Mouse (Mus musculus) v-Abl transformed pro-B cells (cell line): ENCODE results near the gene Ric3.
"Not testable (repeated sequence)": the region's sequence is repeated elsewhere in the genome, so short reads cannot be mapped to it uniquely, and the experiment has no call there.

ENCODE experiments used
- in situ Hi-C, 2 experiments: fragments of 400-800 bp; cut with MboI; formaldehyde crosslinking; loops; one replicate each; pipeline ENCODE4 v1.15.1; 2025; ENCODE audit not compliant: unreplicated experiment in 2 of 2

Gene Ric3

DNA sequence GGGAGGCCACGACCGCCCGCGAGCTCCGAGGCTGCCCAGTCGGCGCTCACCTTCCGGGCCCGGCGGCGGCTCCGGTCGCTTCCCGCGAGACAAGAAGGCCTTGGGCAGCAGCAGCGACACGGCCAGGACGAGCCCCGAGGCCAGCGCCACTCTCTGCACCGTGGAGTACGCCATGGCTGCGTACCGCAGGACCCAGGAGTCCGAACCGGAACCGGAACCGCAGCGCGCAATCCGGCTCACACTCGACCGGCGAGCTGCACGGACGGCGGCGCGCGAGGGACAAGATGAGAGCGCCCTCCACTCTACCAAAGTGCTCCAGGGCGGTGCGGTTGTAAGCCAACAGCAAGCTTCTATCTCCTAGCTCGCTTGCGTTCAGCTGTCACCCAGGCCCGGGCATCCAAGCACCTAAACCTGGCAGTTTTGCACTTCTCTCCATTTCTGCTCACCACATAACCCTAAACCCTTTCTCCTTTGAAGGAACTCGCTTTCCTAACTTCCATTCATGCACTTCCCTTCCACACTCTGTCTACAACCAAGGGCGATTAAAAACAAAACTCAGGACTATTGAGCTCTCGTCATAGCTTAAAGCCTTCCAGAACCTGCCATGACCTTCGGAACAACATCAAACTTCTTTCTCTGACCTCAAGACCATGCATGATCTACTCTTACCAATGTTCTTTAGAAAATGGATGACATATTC, at the start of gene Ric3:
TSS of gene Ric3 (minus strand) at position 219 of the 700 bp plus-strand sequence.
- in situ Hi-C loops, result no loop called here

GRCm38 (mm10) chr7:109131565-109131964, 48.4 kb upstream of the Ric3 start:
- in situ Hi-C loops, result loop anchor here (25.0 kb wide), 3 partner anchors 306 to 1506 kb away; partner anchors contain the start of genes Adm (in 1 of the 2) and Stk33 (in 1 of the 2)

GRCm38 (mm10) chr7:109129946-109130686, 47.0 kb upstream of the Ric3 start:
- in situ Hi-C loops, result loop anchor here (25.0 kb wide), 3 partner anchors 307 to 1507 kb away; partner anchors contain the start of genes Adm (in 1 of the 2) and Stk33 (in 1 of the 2)

GRCm38 (mm10) chr7:109129442-109129841, 46.3 kb upstream of the Ric3 start:
- in situ Hi-C loops, result loop anchor here (25.0 kb wide), 3 partner anchors 308 to 1508 kb away; partner anchors contain the start of genes Adm (in 1 of the 2) and Stk33 (in 1 of the 2)

GRCm38 (mm10) chr7:109115929-109116328, 32.8 kb upstream of the Ric3 start:
- in situ Hi-C loops, result no loop called here

GRCm38 (mm10) chr7:109115488-109115887, 32.4 kb upstream of the Ric3 start:
- in situ Hi-C loops, result not testable (repeated sequence)

DNA sequence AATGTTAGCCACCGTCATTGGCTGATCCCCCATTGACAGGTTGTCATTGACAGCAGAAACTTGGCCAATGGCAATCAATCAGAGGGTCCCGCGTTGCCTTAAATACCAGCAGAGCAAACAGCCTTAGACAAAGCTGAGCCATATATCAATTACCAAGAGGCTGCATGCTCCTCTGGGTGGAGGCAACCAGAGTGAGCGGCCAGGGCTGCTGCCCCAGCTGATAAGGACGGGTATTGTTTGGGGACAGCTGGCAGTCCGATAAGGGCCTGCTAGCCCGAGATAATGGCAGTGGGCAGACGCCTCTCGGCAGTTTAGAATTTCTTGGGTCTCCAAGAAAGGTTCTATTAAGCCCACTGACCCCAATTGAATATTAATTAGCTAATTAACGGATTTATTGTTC, 31.8 kb upstream of the Ric3 start:
- in situ Hi-C loops, result no loop called here

GRCm38 (mm10) chr7:109111000-109111399, 27.9 kb upstream of the Ric3 start:
- in situ Hi-C loops, result no loop called here

DNA sequence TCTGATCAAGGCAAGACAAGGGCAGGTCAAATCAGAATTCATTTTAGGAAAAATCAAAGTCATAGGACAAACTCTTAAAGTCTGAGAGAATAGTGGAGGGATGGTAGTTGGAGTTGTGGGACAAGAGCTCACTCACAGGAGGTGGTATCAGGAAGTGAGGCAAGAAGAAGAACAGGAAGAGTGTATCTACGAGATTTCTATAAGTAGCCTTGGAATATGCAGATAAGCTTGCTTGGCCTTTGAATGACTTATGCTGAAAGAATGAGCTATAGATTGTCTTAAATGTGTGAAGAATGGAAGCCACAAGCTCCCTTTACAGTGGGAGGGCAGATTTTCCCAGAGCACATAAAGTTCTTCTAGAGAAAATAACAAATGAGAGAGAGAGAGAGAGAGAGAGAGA, 21.8 kb upstream of the Ric3 start:
- in situ Hi-C loops, result no loop called here

- in situ Hi-C loops, result no loop called here
These were observed 18.0 kb upstream of the Ric3 start for GRCm38 (mm10) chr7:109101167-109101566.

GRCm38 (mm10) chr7:109098145-109099018, 15.3 kb upstream of the Ric3 start:
- in situ Hi-C loops, result no loop called here

GRCm38 (mm10) chr7:109097203-109097602, 14.1 kb upstream of the Ric3 start:
- in situ Hi-C loops, result no loop called here

DNA sequence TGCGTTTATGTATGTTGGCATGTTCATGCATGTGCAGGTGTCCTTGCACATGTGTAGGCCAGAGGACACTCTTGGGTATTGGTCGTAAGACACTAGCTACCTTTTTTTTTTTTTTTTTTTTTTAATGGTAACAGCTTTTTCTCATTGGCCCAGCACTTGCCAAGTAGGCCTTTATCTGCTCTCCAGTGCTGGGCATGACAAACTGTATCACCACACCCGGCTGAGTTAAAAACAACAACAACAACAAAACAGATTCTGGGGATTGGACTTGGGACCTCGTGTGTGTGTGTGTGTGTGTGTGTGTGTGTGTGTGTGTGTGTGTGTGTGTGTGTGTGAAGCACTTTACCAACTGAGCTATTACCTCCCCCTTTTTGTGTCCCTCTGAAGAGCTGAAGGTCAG, 13.5 kb upstream of the Ric3 start:
- in situ Hi-C loops, result no loop called here

- in situ Hi-C loops, result no loop called here
These were observed 11.2 kb upstream of the Ric3 start for GRCm38 (mm10) chr7:109094294-109094693.

DNA sequence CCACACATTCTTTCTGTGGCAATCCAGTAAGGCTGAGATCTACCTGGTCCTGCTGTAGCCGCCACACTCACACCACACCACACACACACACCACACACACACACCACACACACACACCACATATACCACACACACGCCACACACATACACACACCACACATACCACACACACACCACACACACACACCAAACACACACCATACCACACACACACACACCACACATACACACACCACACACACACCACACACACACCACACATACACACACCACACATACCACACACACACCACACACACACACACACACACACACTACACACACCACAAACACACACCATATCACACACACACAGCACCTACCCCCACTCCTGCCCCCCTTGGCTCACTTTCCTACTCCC, 8.2 kb upstream of the Ric3 start:
- in situ Hi-C loops, result not testable (repeated sequence)

GRCm38 (mm10) chr7:109086946-109087345, 3.8 kb upstream of the Ric3 start:
- in situ Hi-C loops, result no loop called here

DNA sequence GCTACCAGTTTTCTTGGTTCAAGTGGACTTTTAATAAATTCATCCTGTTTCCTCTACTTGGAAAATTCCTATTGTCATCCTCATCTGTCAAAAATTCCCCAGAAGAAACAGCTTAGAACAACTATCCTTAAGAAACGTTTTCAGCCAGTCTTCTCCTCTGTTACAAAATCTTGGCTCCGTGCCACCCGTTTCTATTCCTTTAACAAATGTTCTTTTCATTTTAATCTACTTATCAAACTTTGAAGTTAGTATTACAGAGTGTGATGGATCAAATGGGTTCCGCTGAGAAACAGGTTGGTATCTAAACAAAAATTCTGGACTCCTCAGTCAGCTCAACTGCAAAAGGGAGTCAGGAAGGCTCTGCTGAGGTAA, 668 bp upstream of the Ric3 start:
- in situ Hi-C loops, result no loop called here

DNA sequence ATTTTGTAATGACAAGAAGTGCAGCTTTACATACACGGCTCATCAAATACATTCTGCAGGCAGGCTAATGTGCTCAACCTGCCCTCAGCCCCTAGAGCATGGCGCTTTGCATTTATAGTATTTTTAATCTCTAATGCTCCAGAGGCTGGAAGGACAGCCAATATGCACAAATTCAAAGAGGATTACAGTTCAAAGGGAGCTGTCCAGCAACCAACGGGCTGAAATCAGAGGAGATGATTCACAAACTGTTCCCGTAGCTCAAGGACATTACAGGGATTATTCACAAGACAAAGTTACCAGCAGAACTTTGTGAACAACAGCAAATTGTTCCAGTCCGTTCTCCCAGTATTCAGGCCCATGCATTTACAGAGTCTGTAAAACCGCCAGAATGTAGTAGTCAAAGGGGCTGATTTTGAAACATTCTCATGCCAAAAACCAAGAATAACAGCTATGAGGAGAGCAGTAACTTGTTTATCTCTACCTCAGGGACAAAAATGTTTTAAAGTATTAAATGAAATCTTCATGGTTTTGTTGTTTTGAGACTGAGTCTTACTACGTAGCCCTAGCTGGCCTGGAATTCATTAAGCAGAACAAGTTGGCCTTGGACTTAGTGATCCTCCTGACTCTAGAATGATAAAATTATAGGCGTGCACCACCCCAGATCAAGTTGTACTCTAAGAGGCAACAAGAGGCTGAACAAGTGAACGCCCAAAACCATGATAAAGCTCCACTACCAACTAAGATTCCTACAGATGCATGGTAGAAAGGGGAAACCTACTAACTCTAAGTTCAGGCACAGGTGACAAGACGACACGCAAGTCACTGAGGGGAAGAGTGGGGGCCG, 640 bp downstream of the Ric3 start:
- in situ Hi-C loops, result no loop called here

DNA sequence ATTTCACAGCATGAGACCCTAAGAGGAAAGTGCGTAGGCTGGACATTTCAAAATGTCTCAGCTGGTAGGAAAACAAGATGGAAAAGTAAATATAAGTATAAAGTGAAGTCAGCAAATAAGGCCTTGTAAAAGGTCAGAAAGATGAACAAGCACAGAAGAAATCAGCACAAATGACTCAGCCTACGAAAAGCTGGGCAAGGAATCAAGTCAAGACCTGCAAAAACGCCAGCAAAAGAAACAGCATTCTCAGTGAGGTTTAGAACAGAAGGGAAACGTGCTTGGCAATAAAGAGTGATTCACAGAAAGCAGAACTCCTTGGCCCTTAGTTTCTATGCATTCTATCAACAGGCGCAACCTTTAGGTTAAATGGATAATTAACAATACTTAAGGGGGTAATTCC, 10.8 kb downstream of the Ric3 start:
- in situ Hi-C loops, result no loop called here

- in situ Hi-C loops, result no loop called here
These were observed 13.5 kb downstream of the Ric3 start for GRCm38 (mm10) chr7:109069641-109070040.
